Mouse (Mus musculus): ENCODE measurements around the gene Ankrd40.

Gene Ankrd40

GRCm38 (mm10) chr11:94323271-94323925 lies 4.4 kb upstream of the Ankrd40 start:
- DNase-seq (ENCODE audit: low spot score in 2 of 2), result no peak

- DNase-seq (ENCODE audit: low spot score in 2 of 2), result no peak
These were observed 3.2 kb upstream of the Ankrd40 start for GRCm38 (mm10) chr11:94324618-94325017.

GRCm38 (mm10) chr11:94326961-94327411 lies 815 bp upstream of the Ankrd40 start:
- no peak for DNase-seq (ENCODE audit: low spot score in 2 of 2)

- no peak for DNase-seq (ENCODE audit: low spot score in 2 of 2)
These were observed 834 bp downstream of the Ankrd40 start for GRCm38 (mm10) chr11:94328644-94329025.

GRCm38 (mm10) chr11:94329270-94329891 lies 1.6 kb downstream of the Ankrd40 start:
- peak; percentile 38 to 50 for DNase-seq (ENCODE audit: low spot score in 2 of 2)

GRCm38 (mm10) chr11:94330211-94330610 lies 2.4 kb downstream of the Ankrd40 start:
- DNase-seq (ENCODE audit: low spot score in 2 of 2), result no peak

GRCm38 (mm10) chr11:94332726-94333125 lies 4.9 kb downstream of the Ankrd40 start:
- no peak for DNase-seq (ENCODE audit: low spot score in 2 of 2)

- DNase-seq (ENCODE audit: low spot score in 2 of 2), result no peak
These were observed 6.7 kb downstream of the Ankrd40 start for GRCm38 (mm10) chr11:94334386-94334968.

- no peak for DNase-seq (ENCODE audit: low spot score in 2 of 2)
These were observed 8.8 kb downstream of the Ankrd40 start for GRCm38 (mm10) chr11:94336551-94336950.

- DNase-seq (ENCODE audit: low spot score in 2 of 2), result no peak
These were observed 10.5 kb downstream of the Ankrd40 start for GRCm38 (mm10) chr11:94338347-94338746.

GRCm38 (mm10) chr11:94339732-94340585 lies 12.2 kb downstream of the Ankrd40 start:
- DNase-seq (ENCODE audit: low spot score in 2 of 2), result peak in 1 of 2 experiments; percentile 33

GRCm38 (mm10) chr11:94340948-94341933 lies 13.4 kb downstream of the Ankrd40 start:
- DNase-seq (ENCODE audit: low spot score in 2 of 2), result no peak

- no peak for DNase-seq (ENCODE audit: low spot score in 2 of 2)
These were observed 14.5 kb downstream of the Ankrd40 start for GRCm38 (mm10) chr11:94342114-94342905.

- no peak for DNase-seq (ENCODE audit: low spot score in 2 of 2)
These were observed 16.2 kb downstream of the Ankrd40 start for GRCm38 (mm10) chr11:94343955-94344358.

GRCm38 (mm10) chr11:94344470-94344869 lies 16.7 kb downstream of the Ankrd40 start:
- no peak for DNase-seq (ENCODE audit: low spot score in 2 of 2)

- DNase-seq (ENCODE audit: low spot score in 2 of 2), result no peak
These were observed 18.1 kb downstream of the Ankrd40 start for GRCm38 (mm10) chr11:94345926-94346325.

- DNase-seq (ENCODE audit: low spot score in 2 of 2), result no peak
These were observed 18.8 kb downstream of the Ankrd40 start for GRCm38 (mm10) chr11:94346611-94347010.

GRCm38 (mm10) chr11:94347063-94347575 lies 19.3 kb downstream of the Ankrd40 start:
- no peak for DNase-seq (ENCODE audit: low spot score in 2 of 2)

- DNase-seq (ENCODE audit: low spot score in 2 of 2), result no peak
These were observed 22.0 kb downstream of the Ankrd40 start for GRCm38 (mm10) chr11:94349839-94350238.

GRCm38 (mm10) chr11:94350337-94350736 lies 22.5 kb downstream of the Ankrd40 start:
- DNase-seq (ENCODE audit: low spot score in 2 of 2), result no peak
